Mouse (Mus musculus) ES-E14 (cell line): ENCODE measurements around the gene St6galnac3.

ENCODE experiments used
- HCFC1 ChIP-seq: IDR thresholded peaks from 2 replicates; pipeline ENCODE4 v1.6.1; 2012; ENCODE audit warnings: low read length, inconsistent platforms, borderline replicate concordance; ENCODE audit not compliant: insufficient read depth
- MAFK ChIP-seq: IDR thresholded peaks from 2 replicates; pipeline ENCODE4 v1.6.1; 2014; ENCODE audit warnings: mild to moderate bottlenecking, low read depth, low read length, inconsistent platforms; ENCODE audit not compliant: insufficient read depth
- ZNF384 ChIP-seq: IDR thresholded peaks from 2 replicates; pipeline ENCODE4 v1.6.1; 2012; ENCODE audit warnings: low read depth, low read length, inconsistent platforms

DNA sequence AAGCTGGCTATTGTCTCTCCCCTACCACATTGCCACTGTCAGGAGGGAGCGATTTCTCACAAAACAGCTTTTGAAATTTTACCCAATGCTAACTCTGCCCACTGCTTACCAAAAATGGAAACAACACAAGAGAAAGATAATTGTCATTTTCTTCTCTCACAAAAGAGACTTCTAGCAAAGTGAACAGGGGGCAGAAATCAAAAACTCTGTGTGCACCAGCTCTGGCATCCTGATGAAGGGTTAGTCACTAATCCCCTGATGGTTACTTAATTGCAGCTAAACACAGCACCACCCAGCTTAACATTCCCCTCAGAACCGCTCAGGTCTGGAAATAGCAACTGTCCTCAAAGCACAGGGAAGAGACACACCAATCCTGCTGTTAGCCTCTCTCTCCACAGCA lies 144.3 kb downstream of the St6galnac3 start:
- no peak for TF ChIP-seq MAFK
- no peak for TF ChIP-seq ZNF384
- no peak for TF ChIP-seq HCFC1
